Comparison of ENCODE assay signal across 14 mouse cellular contexts in genomic region chr8:95135242-95135641, GRCm38 (mm10). TPM values are rescaled to one million over a fixed set of nuclear protein-coding genes. Genes with fewer than 3 reads are reported as not detected.
DNase-seq lines count a peak whose midpoint lies in the region; ATAC-seq and TF ChIP-seq lines count a peak whose summit lies in the region.
"Had no signal": no experiment of that assay in that cellular context is flagged by ENCODE, and none has a peak within 500 bp of the region (broad histone marks: within the 10 kb centered on the region; RNA-seq: fewer than 3 reads in every experiment).

No protein-coding gene starts in this region.

- DNase-seq in forebrain, embryonic 14.5 days (ENCODE audit: low spot score), result peak; percentile 61
- DNase-seq in forebrain, embryonic 11.5 days (ENCODE audit: low spot score), result no peak
- DNase-seq in kidney, postnatal 0 days (ENCODE audit: low spot score), result peak; percentile 50
- DNase-seq in kidney, postnatal 4 days, result no peak
- DNase-seq in 3T3-L1 (ENCODE audit: low read depth, low spot score), result peak; percentile 30
- no peak for DNase-seq in urinary bladder, adult 2 months (ENCODE audit: low spot score)
- DNase-seq in testis, postnatal 10 days (ENCODE audit: low spot score), result no peak
- DNase-seq: adrenal gland, postnatal 36 days; cerebellum, adult 8-10 months; kidney, postnatal 14 days; right cerebral cortex, postnatal 4 days had no signal

- no peaks in the 10 kb centered on the region for H3K36me3 ChIP-seq in forebrain, embryonic 14.5 days (ENCODE audit: control insufficient read depth, insufficient read depth, low read length)
- H3K36me3 ChIP-seq in forebrain, embryonic 11.5 days (ENCODE audit: control insufficient read depth, insufficient read depth, low read length), result no peaks in the 10 kb centered on the region
- 0 out of 2 replicates have a peak, but pooled peaks cover 16% of the 10 kb centered on the region for H3K36me3 ChIP-seq in kidney, postnatal 0 days (ENCODE audit: insufficient read depth, low read length)
- H3K36me3 ChIP-seq: liver, embryonic 15.5 days had no signal

- no peak for ATAC-seq in forebrain, embryonic 14.5 days
- ATAC-seq in forebrain, embryonic 11.5 days (replicated peaks; ENCODE audit: low FRiP score), result no peak
- ATAC-seq in kidney, postnatal 0 days (replicated peaks; ENCODE audit: low FRiP score, low read depth), result no peak
- peak; percentile 41; the same call in 1 of the 2 replicates for ATAC-seq in common myeloid progenitor, adult 5-6 weeks (replicated peaks; ENCODE audit: low read depth, poor library complexity, severe bottlenecking)

- no peaks in the 10 kb centered on the region for H3K9me3 ChIP-seq in forebrain, embryonic 14.5 days (replicated peaks; ENCODE audit: control insufficient read depth, low read length)
- H3K9me3 ChIP-seq in forebrain, embryonic 11.5 days (ENCODE audit: control insufficient read depth, low read length), result no peaks in the 10 kb centered on the region
- no peaks in the 10 kb centered on the region for H3K9me3 ChIP-seq in kidney, postnatal 0 days (replicated peaks; ENCODE audit: low read length)
- H3K9me3 ChIP-seq: liver, embryonic 15.5 days had no signal

- no peak overlapping the region for H3K27ac ChIP-seq in forebrain, embryonic 14.5 days (ENCODE audit: low read depth, low read length)
- no peak overlapping the region for H3K27ac ChIP-seq in forebrain, embryonic 11.5 days (ENCODE audit: low read depth, low read length)
- H3K27ac ChIP-seq in kidney, postnatal 0 days, result no peak overlapping the region
- H3K27ac ChIP-seq: liver, embryonic 15.5 days had no signal

- H3K27me3 ChIP-seq in forebrain, embryonic 14.5 days (replicated peaks; ENCODE audit: control insufficient read depth, insufficient read depth, low read length), result peaks cover 14% of the 10 kb centered on the region; the same call in 1 of the 2 replicates
- peaks cover 8% of the 10 kb centered on the region for H3K27me3 ChIP-seq in forebrain, embryonic 11.5 days (ENCODE audit: control insufficient read depth, insufficient read depth, low read length)
- no peaks in the 10 kb centered on the region for H3K27me3 ChIP-seq in kidney, postnatal 0 days (ENCODE audit: insufficient read depth, low read length)

- H3K4me2 ChIP-seq in forebrain, embryonic 14.5 days (ENCODE audit: low read length), result no peak overlapping the region
- H3K4me2 ChIP-seq in forebrain, embryonic 11.5 days (ENCODE audit: low read depth, low read length, severe bottlenecking), result no peak overlapping the region
- no peak overlapping the region for H3K4me2 ChIP-seq in kidney, postnatal 0 days (ENCODE audit: low read length)
- H3K4me2 ChIP-seq: liver, embryonic 15.5 days had no signal

- no peak overlapping the region for H3K9ac ChIP-seq in forebrain, embryonic 14.5 days (ENCODE audit: low read length)
- H3K9ac ChIP-seq in forebrain, embryonic 11.5 days (ENCODE audit: low read length), result no peak overlapping the region
- no peak overlapping the region for H3K9ac ChIP-seq in kidney, postnatal 0 days (ENCODE audit: low read depth, low read length)
- H3K9ac ChIP-seq: liver, embryonic 15.5 days had no signal

- H3K4me3 ChIP-seq in forebrain, embryonic 14.5 days (ENCODE audit: low read depth, low read length), result no peak overlapping the region
- no peak overlapping the region for H3K4me3 ChIP-seq in forebrain, embryonic 11.5 days (ENCODE audit: low read depth, low read length)
- no peak overlapping the region for H3K4me3 ChIP-seq in kidney, postnatal 0 days (replicated peaks; ENCODE audit: low read depth, low read length)
- H3K4me3 ChIP-seq: erythroblast, embryonic 14.5 days; liver, embryonic 15.5 days had no signal

- WGBS in forebrain, embryonic 14.5 days, result 42% methylated on average over 3 of the region's 3 CpGs
- WGBS in forebrain, embryonic 11.5 days, result 48% methylated on average over 3 of the region's 3 CpGs
- 58% methylated on average over 3 of the region's 3 CpGs for WGBS in kidney, postnatal 0 days

- peak; percentile 52 for TF ChIP-seq CTCF in kidney, postnatal 0 days (IDR thresholded peaks at IDR 0.05; ENCODE audit: low read depth)

- peaks cover 10% of the 10 kb centered on the region for H3K4me1 ChIP-seq in forebrain, embryonic 14.5 days (ENCODE audit: control insufficient read depth, insufficient read depth, low read length)
- peaks cover 10% of the 10 kb centered on the region for H3K4me1 ChIP-seq in forebrain, embryonic 11.5 days (replicated peaks; ENCODE audit: control insufficient read depth, insufficient read depth, low read length)
- peaks cover 25% of the 10 kb centered on the region for H3K4me1 ChIP-seq in kidney, postnatal 0 days (replicated peaks; ENCODE audit: insufficient read depth, low read length)

RNA-seq across cellular contexts. Expression of gene Katnb1, which starts 54.3 kb away (rescaled TPM):
- polyA plus RNA-seq in forebrain, embryonic 14.5 days (2014; fragmentation: Nextera tagmentation; extraction: Ambion mirVana), result 26.2 and 37.0 TPM in 2 replicates
- polyA plus RNA-seq in forebrain, embryonic 11.5 days (2014; fragmentation: Nextera tagmentation; extraction: Ambion mirVana), result 37.3 and 37.5 TPM in 2 replicates
- 21.2 and 22.9 TPM in 2 replicates for polyA plus RNA-seq in kidney, postnatal 0 days (2015; fragmentation: Nextera tagmentation; extraction: Ambion mirVana)
- 17.5 and 24.6 TPM in 2 replicates for total RNA-seq in common myeloid progenitor, adult 5-6 weeks (2017)
- polyA plus RNA-seq in urinary bladder, adult 2 months (2012; rRNA removed), result 12.7 and 13.5 TPM in 2 replicates

Comparison
In these comparisons a context has a peak if more than half of its experiments do, and no peak if none do; other contexts are left out.
1. DNase-seq: peak in forebrain, embryonic 14.5 days (single experiment), kidney, postnatal 0 days (single experiment) and 3T3-L1 (single experiment); none in forebrain, embryonic 11.5 days (single experiment), kidney, postnatal 4 days (0 of 2), urinary bladder, adult 2 months (single experiment) and testis, postnatal 10 days (single experiment).